Mouse (Mus musculus) heart, adult 8-10 months (tissue): ENCODE results near the gene Mboat2. TPM values are rescaled to one million over a fixed set of nuclear protein-coding genes. Genes with fewer than 3 reads are reported as not detected.
A peak's percentile ranks its signal among the peaks of the same experiment; 100 is the strongest.

Experiments used
- DNase-seq: peaks from one replicate; pipeline ENCODE4 v3.0.0; 2022; ENCODE audit warnings: low spot score
- total RNA-seq, 4 experiments: library from RNA; stranded (reverse); gene quantifications; 2 replicates each; pipeline ENCODE4 v1.2.4; 2022

Gene Mboat2
- total RNA-seq, 4 experiments from 2014 or later, result 9.6 to 13.6 (median 9.9) TPM

DNA sequence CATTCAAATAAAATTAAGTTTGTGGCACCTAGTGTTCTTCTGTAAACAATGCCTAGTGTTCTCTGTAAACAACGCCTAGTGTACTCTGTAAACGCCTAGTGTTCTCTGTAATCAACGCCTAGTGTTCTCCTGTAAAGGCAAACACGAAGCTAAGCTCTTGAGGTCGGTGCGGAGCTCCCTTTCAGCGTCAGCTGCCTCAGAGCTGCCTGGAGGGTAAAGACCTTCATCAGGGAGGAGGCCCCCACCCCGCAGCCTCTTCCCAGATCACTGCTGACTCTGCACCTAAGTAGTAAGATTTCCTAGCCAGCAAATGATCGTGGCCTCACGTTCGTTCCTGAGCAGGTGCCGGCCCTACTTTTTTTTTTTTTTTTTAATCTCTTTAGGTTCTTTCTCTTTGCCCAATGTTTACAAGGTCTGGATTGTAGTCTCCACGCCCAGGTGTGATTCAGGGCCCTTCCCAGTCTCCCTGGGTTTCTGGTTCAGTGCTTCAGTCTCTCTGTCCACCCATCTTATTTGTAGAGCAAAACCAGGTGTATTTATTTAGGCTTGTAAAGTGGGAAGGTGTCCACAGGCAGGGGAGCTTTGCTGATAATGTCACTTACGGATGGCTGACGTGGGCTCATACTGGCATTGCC lies 181.2 kb downstream of the Mboat2 start:
- DNase-seq, result no peak

DNA sequence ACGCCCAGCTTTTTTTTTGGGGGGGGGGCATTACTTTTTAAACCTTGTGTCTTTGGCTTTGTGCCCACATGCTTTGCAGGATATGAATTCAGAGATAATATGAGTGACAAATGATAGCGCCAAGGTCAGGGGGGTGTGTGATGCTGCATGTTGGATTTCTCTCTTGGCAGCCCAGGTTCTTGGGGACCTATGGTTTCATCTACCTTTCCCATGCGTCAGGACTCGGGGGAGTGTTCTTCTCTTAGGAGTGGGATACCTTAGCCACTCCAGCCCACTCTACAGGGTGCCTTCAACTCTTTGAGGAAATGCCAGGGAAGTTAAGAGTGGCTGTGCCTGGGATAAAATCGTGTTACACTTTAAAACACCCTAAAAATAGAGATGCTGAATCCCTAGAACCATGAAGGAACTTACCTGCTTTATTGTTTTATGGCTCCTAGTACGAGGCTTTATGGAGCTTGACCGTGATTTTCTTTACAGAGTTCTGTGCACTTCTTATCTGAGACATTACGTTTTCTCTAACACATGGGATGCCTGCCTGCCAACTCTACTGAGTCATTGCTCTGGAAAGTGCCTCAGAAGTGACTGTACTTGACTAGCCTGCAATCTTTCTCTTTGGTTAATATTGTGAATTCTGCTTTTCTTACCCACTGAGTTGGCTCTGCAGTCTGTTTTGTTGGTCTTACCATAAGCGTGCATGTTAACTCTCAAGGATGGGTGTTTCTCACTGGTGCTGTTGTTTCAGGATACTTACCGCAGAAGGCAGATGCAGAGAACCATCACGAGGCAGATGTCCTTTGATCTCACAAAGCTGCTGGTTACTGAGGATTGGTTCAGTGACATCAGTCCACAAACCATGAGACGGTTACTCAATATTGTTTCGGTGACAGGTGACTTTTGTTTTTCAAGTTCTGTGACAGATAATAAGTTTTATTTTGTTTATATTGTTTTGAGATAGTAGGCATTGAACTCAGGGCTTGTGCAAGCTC lies 182.2 kb downstream of the Mboat2 start:
- peak; percentile 53 for DNase-seq

Other genes with a start within 250 kb of the Mboat2 start
- gene Klf11, start 179.6 kb upstream of the Mboat2 start, total RNA-seq, result 10 to 100 TPM in 3 of 4 experiments, 1 to 10 TPM in 1; 7.9 to 11.9 (median 11.1) TPM
- gene Cys1, start 149.1 kb upstream of the Mboat2 start, total RNA-seq, result 1 to 10 TPM; 3.3 to 5.6 (median 4.7) TPM
- gene Rrm2, start 122.6 kb upstream of the Mboat2 start, total RNA-seq, result 1 to 10 TPM; 1.3 to 3.3 (median 2.3) TPM
- gene Kidins220, start 144.0 kb downstream of the Mboat2 start, total RNA-seq, result 10 to 100 TPM; 57.2 to 84.5 (median 66.5) TPM